Mouse (Mus musculus) limb, embryonic 13.5 days (tissue): ENCODE results near the gene Mfap3l. TPM values are rescaled to one million over a fixed set of nuclear protein-coding genes. Genes with fewer than 3 reads are reported as not detected.
A peak's percentile ranks its signal among the peaks of the same experiment; 100 is the strongest.

Experiments used
- ATAC-seq: fragments of 200-750 bp; cut with Nextera tagmentation; 2 replicates; pipeline ENCODE4 v1.8.0; 2017; ENCODE audit warnings: low read depth, moderate number of reproducible peaks, moderate TSS enrichment; ENCODE audit not compliant: low FRiP score
- H3K27ac ChIP-seq: fragments of 300-500 bp; sonication (generic); 2 replicates; pipeline ENCODE4 v1.5.1; 2015; ENCODE audit warnings: inconsistent platforms, mild to moderate bottlenecking, moderate library complexity
- H3K27me3 ChIP-seq: fragments of 300-500 bp; sonication (generic); 2 replicates; pipeline ENCODE4 v1.6.1; 2015; ENCODE audit warnings: mild to moderate bottlenecking, inconsistent platforms
- H3K36me3 ChIP-seq: fragments of 300-500 bp; sonication (generic); 2 replicates; pipeline ENCODE4 v1.6.1; 2015; ENCODE audit warnings: inconsistent platforms, mild to moderate bottlenecking, moderate library complexity
- H3K4me1 ChIP-seq: fragments of 300-500 bp; sonication (generic); 2 replicates; pipeline ENCODE4 v1.6.1; 2015; ENCODE audit warnings: inconsistent platforms
- H3K4me2 ChIP-seq: fragments of 300-500 bp; sonication (generic); replicated peaks from 2 replicates; pipeline ENCODE4 v1.6.1; 2015; ENCODE audit warnings: inconsistent platforms, mild to moderate bottlenecking, moderate library complexity
- H3K4me3 ChIP-seq: fragments of 300-500 bp; sonication (generic); 2 replicates; pipeline ENCODE4 v1.5.1; 2015; ENCODE audit warnings: moderate library complexity, mild to moderate bottlenecking, inconsistent platforms
- H3K9ac ChIP-seq: fragments of 300-500 bp; sonication (generic); 2 replicates; pipeline ENCODE4 v1.6.1; 2015; ENCODE audit warnings: mild to moderate bottlenecking, inconsistent platforms
- H3K9me3 ChIP-seq: fragments of 300-500 bp; sonication (generic); 2 replicates; pipeline ENCODE4 v1.6.1; 2016; ENCODE audit warnings: inconsistent platforms
- WGBS: fragments of 180-500 bp; shearing (Covaris S2); methylation state at CpG from one replicate; pipeline ENCODE4 v1.1.7; 2015; 5-methylcytosine and 5-hydroxymethylcytosine counted together
- polyA plus RNA-seq: library from polyadenylated mRNA; unstranded; fragments of >200 nt; fragmentation: Nextera tagmentation; extraction: Ambion mirVana; gene quantifications from 2 replicates; pipeline ENCODE4 v1.2.1, GENCODE M21; 2015

The Mfap3l gene
- polyA plus RNA-seq, 1 experiment from 2014 or later = 3.3 TPM

DNA sequence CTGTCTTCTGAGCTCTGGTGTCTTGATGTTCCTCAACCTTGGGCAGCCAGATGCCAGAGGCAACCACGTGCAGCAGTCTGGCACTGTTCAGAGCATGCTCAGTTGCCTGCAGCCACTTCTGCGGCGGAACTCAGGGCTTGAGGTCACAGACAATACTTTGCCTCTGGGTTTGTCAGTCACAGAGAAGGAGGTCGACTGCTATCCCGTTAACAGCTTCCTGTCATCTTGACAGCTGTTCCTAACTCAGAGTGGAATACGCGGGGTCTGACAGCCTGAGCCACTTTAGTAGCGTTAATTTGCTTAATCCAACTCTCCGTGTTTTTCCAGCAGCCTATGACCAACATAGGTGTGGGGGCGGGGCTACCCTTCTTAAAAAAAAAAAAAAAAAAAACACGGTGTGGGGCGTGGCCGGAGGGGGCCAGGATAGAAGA lies 1.1 kb upstream of the Mfap3l start:
- Histone ChIP-seq H3K4me3 (peak overlapping the region; percentile 73), H3K9me3 (no peaks in the 10 kb centered on the region), H3K27ac (no peak overlapping the region), H3K4me1 (peaks cover 16% of the 10 kb centered on the region), H3K4me2 (peak overlapping the region; percentile 96), H3K36me3 (no peaks in the 10 kb centered on the region), H3K9ac (no peak overlapping the region), H3K27me3 (peaks cover 20% of the 10 kb centered on the region)
- ATAC-seq = peak; percentile 19
- WGBS = under 1% methylated on average over 13 of the region's 13 CpGs

DNA sequence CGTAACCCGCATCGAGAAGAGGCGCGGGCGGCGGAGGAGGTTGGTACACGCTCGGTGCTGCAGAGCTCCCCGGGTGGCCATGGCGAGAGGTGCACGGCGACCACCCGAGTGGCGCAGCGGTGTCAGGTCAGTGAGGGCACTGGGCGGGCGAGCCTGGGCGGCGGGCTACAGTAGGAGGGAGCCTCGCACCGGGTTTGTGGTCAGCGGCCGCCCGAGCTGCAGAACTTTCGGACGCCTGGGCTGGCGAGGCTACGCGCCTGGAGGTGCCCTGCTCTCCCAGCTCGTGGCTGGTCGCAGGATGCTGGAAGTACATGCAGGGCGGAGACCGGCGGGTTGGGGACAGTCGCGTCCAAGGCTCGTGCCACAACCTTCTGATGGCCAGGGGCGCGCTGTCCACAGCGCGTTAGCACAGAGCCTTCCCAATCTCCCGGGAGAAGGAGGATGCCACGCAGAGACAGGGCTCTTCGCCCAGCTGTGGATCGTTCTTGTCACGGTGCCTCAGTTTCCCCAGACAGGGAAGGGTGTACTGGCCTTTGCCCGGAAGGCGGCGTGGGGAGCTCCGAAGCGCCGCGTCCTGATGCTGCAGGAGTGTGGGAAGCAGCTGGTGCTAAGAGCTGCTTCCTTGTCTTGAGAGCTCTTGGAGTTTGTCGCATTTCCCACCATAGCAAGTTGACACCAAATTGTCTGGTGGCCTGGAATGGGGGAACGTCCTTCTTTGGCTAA lies 467 bp downstream of the Mfap3l start:
- no peak for ATAC-seq
- H3K4me3 ChIP-seq = peak overlapping the region; percentile 73
- peak overlapping the region; percentile 76 for H3K9ac ChIP-seq
- H3K9me3 ChIP-seq = no peaks in the 10 kb centered on the region
- no peak overlapping the region for H3K27ac ChIP-seq
- H3K4me1 ChIP-seq = peaks cover 16% of the 10 kb centered on the region
- WGBS = under 1% methylated on average over 46 of the region's 56 CpGs
- peak overlapping the region; percentile 96 for H3K4me2 ChIP-seq
- peaks cover 20% of the 10 kb centered on the region for H3K27me3 ChIP-seq
- H3K36me3 ChIP-seq = no peaks in the 10 kb centered on the region

DNA sequence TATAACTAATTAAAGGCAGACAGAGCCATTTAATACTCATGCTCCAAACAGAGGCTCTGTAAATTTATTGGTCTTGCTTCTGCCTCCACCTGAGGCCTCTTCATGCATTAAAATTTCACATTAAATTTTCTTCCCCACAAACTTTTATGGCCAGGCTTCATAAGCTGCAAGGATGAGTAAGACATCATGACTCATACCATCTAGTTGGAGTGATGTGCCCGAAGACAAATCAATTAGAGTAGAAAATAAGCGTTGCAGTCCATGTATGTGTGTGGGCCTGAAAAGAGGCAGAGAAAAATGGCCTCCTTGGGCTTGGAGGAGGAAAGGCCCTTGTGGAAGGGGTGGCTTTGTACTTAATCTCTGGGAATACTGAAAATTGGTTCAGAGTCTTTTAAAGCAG lies 2.3 kb downstream of the Mfap3l start:
- 72% methylated on average over 2 of the region's 2 CpGs for WGBS
- no peak for ATAC-seq
- Histone ChIP-seq H3K4me3 (no peak overlapping the region), H3K9ac (no peak overlapping the region), H3K9me3 (no peaks in the 10 kb centered on the region), H3K36me3 (no peaks in the 10 kb centered on the region), H3K4me1 (peaks cover 16% of the 10 kb centered on the region), H3K27ac (no peak overlapping the region), H3K4me2 (no peak overlapping the region), H3K27me3 (peaks cover 15% of the 10 kb centered on the region)

DNA sequence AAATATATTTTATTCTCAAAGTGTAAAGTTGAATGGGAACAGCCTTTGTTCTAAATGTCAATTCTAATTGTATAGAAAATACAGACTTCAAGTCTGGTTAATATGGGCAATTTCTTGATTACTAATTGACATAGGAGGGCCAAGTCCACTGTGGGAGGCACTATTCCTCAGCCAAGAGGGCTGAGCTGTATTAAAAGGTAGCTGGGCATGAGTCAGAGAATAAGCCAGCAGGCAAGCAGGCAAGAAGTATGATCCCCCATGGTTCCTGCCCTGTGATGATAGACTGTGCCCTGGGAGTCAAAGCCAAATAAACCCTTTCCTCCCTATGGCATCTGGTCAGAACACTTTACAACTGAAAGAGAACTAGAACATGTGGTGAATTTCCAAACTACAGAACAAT lies 3.2 kb downstream of the Mfap3l start:
- Histone ChIP-seq H3K9ac (no peak overlapping the region), H3K4me2 (no peak overlapping the region), H3K4me3 (no peak overlapping the region), H3K27ac (no peak overlapping the region), H3K36me3 (no peaks in the 10 kb centered on the region), H3K9me3 (no peaks in the 10 kb centered on the region), H3K4me1 (peaks cover 16% of the 10 kb centered on the region), H3K27me3 (peaks cover 5% of the 10 kb centered on the region; the same call in 1 of the 2 replicates)
- no peak for ATAC-seq

DNA sequence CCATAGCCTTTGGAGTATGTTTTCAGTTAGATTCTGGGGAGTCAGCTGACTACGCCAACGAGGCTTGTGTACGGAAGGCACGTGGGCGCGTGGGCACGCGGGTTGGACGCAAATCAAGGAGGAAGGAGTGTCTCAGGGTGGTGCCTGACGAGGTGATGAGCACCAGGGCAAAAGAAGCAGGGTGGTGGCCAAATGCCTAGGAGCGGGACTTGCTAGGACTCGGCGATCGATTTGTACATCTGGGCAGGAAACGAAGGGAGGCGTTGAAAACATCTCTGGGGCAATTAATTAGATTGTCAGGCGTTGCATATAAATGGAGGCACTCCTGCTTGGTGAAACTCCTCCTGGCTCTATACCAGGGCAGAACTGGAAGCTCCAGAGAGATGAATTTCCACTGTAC lies 7.4 kb downstream of the Mfap3l start:
- Histone ChIP-seq H3K4me3 (no peak overlapping the region), H3K4me1 (peaks cover 11% of the 10 kb centered on the region), H3K4me2 (no peak overlapping the region), H3K27ac (no peak overlapping the region), H3K9ac (no peak overlapping the region), H3K27me3 (no peaks in the 10 kb centered on the region), H3K9me3 (no peaks in the 10 kb centered on the region), H3K36me3 (peaks cover 5% of the 10 kb centered on the region; the same call in 1 of the 2 replicates)
- no peak for ATAC-seq
- 80% methylated on average over 17 of the region's 17 CpGs for WGBS

GRCm38 (mm10) chr8:60643416-60644020 lies 10.9 kb downstream of the Mfap3l start:
- H3K4me3 ChIP-seq = no peak overlapping the region
- H3K27me3 ChIP-seq = no peaks in the 10 kb centered on the region
- no peak overlapping the region for H3K27ac ChIP-seq
- H3K36me3 ChIP-seq = peaks cover 5% of the 10 kb centered on the region; the same call in 1 of the 2 replicates
- no peak for ATAC-seq
- H3K9me3 ChIP-seq = no peaks in the 10 kb centered on the region
- H3K9ac ChIP-seq = no peak overlapping the region
- no peak overlapping the region for H3K4me2 ChIP-seq
- 70% methylated on average over 6 of the region's 6 CpGs for whole genome bisulfite sequencing
- H3K4me1 ChIP-seq = peaks cover 24% of the 10 kb centered on the region

DNA sequence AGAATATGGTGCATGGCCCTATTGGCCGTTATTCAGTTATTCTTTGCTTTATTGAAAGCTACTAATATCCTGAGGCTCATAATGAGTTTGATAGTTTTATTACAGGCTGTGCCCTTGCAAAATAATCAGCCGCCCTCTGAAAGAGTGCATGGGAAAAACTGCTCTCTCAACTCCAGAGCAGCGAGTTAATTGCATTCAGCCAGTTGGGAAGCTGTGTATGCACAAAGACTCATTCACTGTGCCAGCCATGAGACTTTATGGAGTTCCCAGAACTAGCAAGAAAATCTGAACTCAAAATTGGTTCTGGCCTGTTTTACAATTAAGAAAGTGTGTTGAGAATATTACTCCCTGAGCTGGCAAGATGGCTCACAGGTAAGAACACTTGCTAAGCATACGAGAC lies 12.5 kb downstream of the Mfap3l start:
- Histone ChIP-seq H3K4me3 (no peak overlapping the region), H3K27me3 (no peaks in the 10 kb centered on the region), H3K4me1 (peaks cover 24% of the 10 kb centered on the region), H3K9ac (no peak overlapping the region), H3K27ac (peak overlapping the region; percentile 77; the same call in 1 of the 2 replicates), H3K4me2 (no peak overlapping the region), H3K9me3 (no peaks in the 10 kb centered on the region), H3K36me3 (peaks cover 5% of the 10 kb centered on the region; the same call in 1 of the 2 replicates)
- ATAC-seq = peak; percentile 77
- WGBS = 35% methylated on average over 4 of the region's 4 CpGs

DNA sequence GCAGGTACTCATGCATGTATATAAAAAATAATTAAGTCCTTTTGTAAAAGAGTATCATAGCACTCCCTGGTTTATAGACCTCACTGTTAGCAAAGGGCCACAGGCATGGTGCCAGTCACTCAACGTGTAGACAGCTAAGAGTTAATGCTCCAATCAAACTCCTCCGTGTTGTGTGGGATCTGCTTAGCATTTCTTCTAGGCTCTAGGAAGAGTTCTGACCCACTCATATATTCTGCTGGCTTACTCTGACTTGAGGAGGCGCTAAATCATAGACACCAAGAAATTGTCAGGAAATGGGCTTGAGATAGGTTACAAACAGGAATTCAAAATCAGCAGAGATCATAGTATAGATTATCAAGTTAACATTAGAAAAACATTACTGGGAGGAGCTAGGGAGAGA lies 13.3 kb downstream of the Mfap3l start:
- Histone ChIP-seq H3K36me3 (peaks cover 5% of the 10 kb centered on the region; the same call in 1 of the 2 replicates), H3K4me1 (peaks cover 24% of the 10 kb centered on the region), H3K27ac (peak overlapping the region; percentile 77; the same call in 1 of the 2 replicates), H3K27me3 (no peaks in the 10 kb centered on the region), H3K9me3 (no peaks in the 10 kb centered on the region), H3K9ac (no peak overlapping the region), H3K4me3 (no peak overlapping the region), H3K4me2 (no peak overlapping the region)
- WGBS = 60% methylated on average over 3 of the region's 3 CpGs
- no peak for ATAC-seq

DNA sequence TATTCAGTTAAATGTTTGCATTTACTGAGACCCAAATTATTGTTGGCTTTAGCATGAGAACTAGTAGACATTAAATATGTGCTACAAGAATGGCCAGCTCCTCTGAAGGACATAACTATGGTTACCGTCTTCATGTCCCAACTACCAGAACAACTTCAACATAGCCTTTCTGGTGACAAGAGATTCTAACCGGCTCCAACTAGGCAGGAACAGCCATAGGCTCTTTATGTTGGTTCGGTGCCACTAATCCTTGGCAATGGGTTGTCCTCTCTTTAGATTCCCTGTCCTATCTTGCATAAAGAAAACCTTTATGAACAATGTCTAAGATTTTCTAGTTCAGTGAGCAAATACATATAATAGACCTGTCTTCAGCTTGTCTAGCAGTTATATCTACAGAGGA lies 14.7 kb downstream of the Mfap3l start:
- Histone ChIP-seq H3K9me3 (no peaks in the 10 kb centered on the region), H3K4me2 (no peak overlapping the region), H3K9ac (no peak overlapping the region), H3K4me3 (no peak overlapping the region), H3K27me3 (no peaks in the 10 kb centered on the region), H3K27ac (no peak overlapping the region), H3K4me1 (peaks cover 24% of the 10 kb centered on the region), H3K36me3 (peaks cover 5% of the 10 kb centered on the region; the same call in 1 of the 2 replicates)
- 91% methylated on average over 3 of the region's 3 CpGs for WGBS
- no peak for ATAC-seq

- no peaks in the 10 kb centered on the region for H3K27me3 ChIP-seq
- no peak overlapping the region for H3K4me2 ChIP-seq
- no peaks in the 10 kb centered on the region for H3K36me3 ChIP-seq
- no peak overlapping the region for H3K4me3 ChIP-seq
- H3K27ac ChIP-seq = no peak overlapping the region
- no peaks in the 10 kb centered on the region for H3K9me3 ChIP-seq
- H3K4me1 ChIP-seq = peaks cover 23% of the 10 kb centered on the region
- 61% methylated on average over 1 of the region's 1 CpGs for whole genome bisulfite sequencing
- no peak for ATAC-seq
- H3K9ac ChIP-seq = no peak overlapping the region
Measured at GRCm38 (mm10) chr8:60649081-60649480, 16.5 kb downstream of the Mfap3l start.

GRCm38 (mm10) chr8:60650119-60650518 lies 17.5 kb downstream of the Mfap3l start:
- Histone ChIP-seq H3K4me2 (no peak overlapping the region), H3K9ac (no peak overlapping the region), H3K4me3 (no peak overlapping the region), H3K4me1 (peaks cover 12% of the 10 kb centered on the region), H3K27ac (no peak overlapping the region), H3K9me3 (no peaks in the 10 kb centered on the region), H3K36me3 (no peaks in the 10 kb centered on the region), H3K27me3 (no peaks in the 10 kb centered on the region)
- WGBS = 79% methylated on average over 4 of the region's 4 CpGs
- ATAC-seq = no peak

DNA sequence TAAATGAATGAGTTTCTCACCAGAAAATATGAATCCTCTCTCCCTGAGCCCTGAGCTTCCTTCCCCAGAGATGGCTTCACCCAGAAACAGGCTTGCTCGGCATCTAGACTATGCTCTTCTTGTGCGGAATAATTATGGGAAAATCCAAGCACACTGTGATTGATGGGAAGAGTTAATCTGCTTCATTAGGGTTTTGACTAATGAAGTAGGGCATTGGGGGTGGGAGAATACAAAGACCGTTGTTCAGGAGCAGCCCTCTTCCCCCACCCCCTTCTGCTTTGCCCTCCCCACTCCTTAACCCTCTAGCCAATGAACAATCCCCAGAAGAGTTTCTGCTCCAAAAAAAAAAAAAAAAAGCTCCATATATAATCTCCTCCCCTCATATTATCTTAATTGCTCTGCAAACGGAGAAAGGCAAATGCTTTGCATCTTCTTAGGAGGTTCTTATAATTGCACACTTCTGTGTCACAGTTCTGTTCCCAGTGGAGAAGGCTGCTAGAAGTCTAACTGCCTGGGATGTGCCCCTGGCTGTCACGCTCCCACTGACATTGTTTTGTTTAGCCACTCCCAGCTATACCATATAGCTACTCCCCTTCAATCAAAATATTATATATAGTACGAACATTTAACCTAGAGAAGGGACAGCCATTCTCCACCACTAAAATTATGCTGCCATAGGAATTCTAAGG lies 24.9 kb downstream of the Mfap3l start:
- Histone ChIP-seq H3K4me1 (no peaks in the 10 kb centered on the region), H3K4me3 (no peak overlapping the region), H3K36me3 (no peaks in the 10 kb centered on the region), H3K9me3 (no peaks in the 10 kb centered on the region), H3K4me2 (no peak overlapping the region), H3K27me3 (no peaks in the 10 kb centered on the region), H3K27ac (no peak overlapping the region), H3K9ac (no peak overlapping the region)
- 76% methylated on average over 6 of the region's 6 CpGs for WGBS
- no peak for ATAC-seq
